In the genomic region with DNA sequence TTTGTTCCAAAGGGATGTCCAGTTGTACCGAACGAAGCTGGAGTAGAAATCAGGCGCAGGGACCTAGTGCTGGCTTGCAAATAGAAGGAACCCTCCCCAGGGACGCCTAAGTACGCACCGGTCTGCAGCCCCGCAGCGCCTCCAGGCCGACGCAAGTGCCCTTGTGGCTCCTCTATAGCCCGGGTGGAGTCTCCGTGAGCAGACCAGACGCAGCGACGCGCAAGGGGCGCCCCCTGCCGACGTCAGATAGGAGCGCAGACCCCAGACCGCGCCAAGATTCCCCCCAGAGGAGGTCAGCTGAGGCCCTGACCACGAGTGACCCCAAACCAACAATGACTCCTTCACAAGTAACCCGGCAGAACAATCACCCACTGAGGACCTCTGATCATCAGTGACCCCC, we compare ENCODE assay signal across 8 mouse cellular contexts.
DNase-seq lines count a peak whose midpoint lies in the region; TF ChIP-seq lines count a peak whose summit lies in the region.

No protein-coding gene starts in this region.

- in situ Hi-C loops in ES-E14 (cut with MboI; ENCODE audit: low sequenced_read_pairs in 2 of 2, unreplicated experiment in 2 of 2): no loop called here

- peak; percentile 90 for TF ChIP-seq CTCF in layer of hippocampus, adult 2 months (conservative IDR thresholded peaks at IDR 0.05)

- no peak for DNase-seq in ES-E14 (ENCODE audit: low read depth, low spot score)
- peak; percentile 52 for DNase-seq in c-Kit-positive CD71-negative TER-119-negative erythroid progenitor cells, embryonic 14.5 days (ENCODE audit: low read depth)
- peak; percentile 84 for DNase-seq in forebrain, embryonic 10.5 days (ENCODE audit: extremely low spot score, low spot score)
- peak; percentile 85 for DNase-seq in heart, postnatal 4 days
- peak; percentile 19 to 71 for DNase-seq in layer of hippocampus, adult 2 months (ENCODE audit: low spot score in 2 of 2)
- peak; percentile 66 for DNase-seq in lung, postnatal 14 days
- peak; percentile 68 for DNase-seq in retina, postnatal 7 days (ENCODE audit: low read depth, low spot score)
- no peak for DNase-seq in c-Kit-positive CD71-positive TER-119-positive erythroid progenitor cells, embryonic 14.5 days (ENCODE audit: low spot score)

- H3K9ac ChIP-seq in ES-E14 (ENCODE audit: insufficient read depth, low read depth, low read length, poor library complexity, severe bottlenecking): no peak overlapping the region

- H3K36me3 ChIP-seq in ES-E14 (ENCODE audit: control insufficient read depth, insufficient read depth, low read length, poor library complexity, severe bottlenecking): no peaks in the 10 kb centered on the region
- no peaks in the 10 kb centered on the region for H3K36me3 ChIP-seq in forebrain, embryonic 10.5 days (replicated peaks)

- peaks cover 99% of the 10 kb centered on the region for H3K27me3 ChIP-seq in forebrain, embryonic 10.5 days (ENCODE audit: poor library complexity, severe bottlenecking)

- under 1% methylated on average over 24 of the region's 24 CpGs for WGBS in forebrain, embryonic 10.5 days

- 0 out of 4 replicates have a peak, but pooled peaks cover 0 to 2% of the 10 kb centered on the region in 2 experiments for H3K4me1 ChIP-seq in ES-E14 (ENCODE audit: control insufficient read depth in 2 of 2, insufficient read depth in 2 of 2, low read length in 2 of 2, poor library complexity in 1 of 2)
- H3K4me1 ChIP-seq in forebrain, embryonic 10.5 days: peaks cover 35% of the 10 kb centered on the region

- H3K4me3 ChIP-seq in ES-E14 (ENCODE audit: insufficient read depth in 1 of 2, low read depth in 1 of 2, low read length in 2 of 2, poor library complexity in 1 of 2, severe bottlenecking in 1 of 2): peak overlapping the region; percentile 18 to 21; a peak in 1 of 4 replicates
- no peak overlapping the region for H3K4me3 ChIP-seq in forebrain, embryonic 10.5 days
- no peak overlapping the region for H3K4me3 ChIP-seq in layer of hippocampus, adult 2 months

- H3K27ac ChIP-seq in ES-E14 (ENCODE audit: insufficient read depth, low read depth, low read length, poor library complexity, severe bottlenecking): no peak overlapping the region
- no peak overlapping the region for H3K27ac ChIP-seq in forebrain, embryonic 10.5 days
- no peak overlapping the region for H3K27ac ChIP-seq in layer of hippocampus, adult 2 months

- no peaks in the 10 kb centered on the region for H3K9me3 ChIP-seq in ES-E14 (ENCODE audit: control insufficient read depth, insufficient read depth, low read depth, low read length)
- H3K9me3 ChIP-seq in forebrain, embryonic 10.5 days: no peaks in the 10 kb centered on the region

TF ChIP-seq in ES-E14, 5 proteins besides CTCF, POLR2A, EP300 and RAD21:
- TF ChIP-seq MAFK (IDR thresholded peaks at IDR 0.05; ENCODE audit: insufficient read depth, low read depth, low read length) (no peak), HCFC1 (IDR thresholded peaks at IDR 0.05; ENCODE audit: borderline replicate concordance, insufficient read depth, low read length) (no peak), ZNF384 (IDR thresholded peaks at IDR 0.05; ENCODE audit: low read depth, low read length) (no peak), CHD2 (IDR thresholded peaks at IDR 0.05; ENCODE audit: low read depth, low read length) (no peak), ZC3H11A (IDR thresholded peaks at IDR 0.05; ENCODE audit: borderline replicate concordance, low read depth, low read length) (peak; percentile 44; the same call in 1 of the 2 replicates)

Comparison
In these comparisons a context has a peak if more than half of its experiments do, and no peak if none do; other contexts are left out.
1. DNase-seq: peak in c-Kit-positive CD71-negative TER-119-negative erythroid progenitor cells, embryonic 14.5 days (single experiment), forebrain, embryonic 10.5 days (single experiment), heart, postnatal 4 days (single experiment), layer of hippocampus, adult 2 months (2 of 2), lung, postnatal 14 days (single experiment) and retina, postnatal 7 days (single experiment); none in ES-E14 (single experiment) and c-Kit-positive CD71-positive TER-119-positive erythroid progenitor cells, embryonic 14.5 days (single experiment).
2. H3K4me3 ChIP-seq: peak in ES-E14 (2 of 2); none in forebrain, embryonic 10.5 days (single experiment) and layer of hippocampus, adult 2 months (single experiment).